Comparison of ENCODE assay signal across 38 mouse cellular contexts in the genomic region with DNA sequence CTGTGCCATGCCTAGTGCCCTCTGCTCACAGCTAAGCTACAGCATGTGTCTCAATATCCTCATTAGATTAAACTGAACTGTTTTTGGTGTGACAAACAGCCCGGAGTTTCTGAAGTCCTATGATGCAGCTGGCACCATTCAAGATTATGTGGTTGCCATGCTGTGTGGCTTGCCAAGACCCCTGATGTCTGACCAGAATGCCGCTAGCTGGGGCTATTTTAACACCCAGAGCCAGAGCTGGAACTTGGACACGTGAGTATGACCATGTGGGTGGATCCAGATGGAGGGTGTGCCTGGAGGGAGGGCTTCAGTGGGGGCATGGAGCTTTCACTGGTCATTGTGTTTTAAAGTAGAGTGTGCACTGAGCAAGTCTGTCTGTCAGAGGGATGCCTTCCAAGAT. TPM values are rescaled to one million over a fixed set of nuclear protein-coding genes. Genes with fewer than 3 reads are reported as not detected.
"Had no signal": no experiment of that assay in that cellular context is flagged by ENCODE, and none has a peak within 500 bp of the region (broad histone marks: within the 10 kb centered on the region; RNA-seq: fewer than 3 reads in every experiment).

No protein-coding gene starts in this region.

- H3K36me3 ChIP-seq: limb, embryonic 10.5 days; limb, embryonic 12.5 days; limb, embryonic 13.5 days; limb, embryonic 15.5 days; liver, embryonic 12.5 days; liver, embryonic 13.5 days; lung, embryonic 15.5 days; midbrain, embryonic 10.5 days; midbrain, embryonic 12.5 days; midbrain, embryonic 13.5 days; midbrain, embryonic 15.5 days; neural tube, embryonic 12.5 days; neural tube, embryonic 13.5 days had no signal

- H3K9ac ChIP-seq: limb, embryonic 12.5 days; limb, embryonic 13.5 days; limb, embryonic 15.5 days; liver, embryonic 12.5 days; liver, embryonic 13.5 days; liver, embryonic 14.5 days; liver, embryonic 15.5 days; liver, postnatal 0 days; lung, embryonic 14.5 days; lung, embryonic 15.5 days; midbrain, embryonic 12.5 days; midbrain, embryonic 13.5 days; midbrain, embryonic 15.5 days; neural tube, embryonic 12.5 days; neural tube, embryonic 13.5 days had no signal

- H3K4me3 ChIP-seq: limb, embryonic 10.5 days; limb, embryonic 12.5 days; limb, embryonic 13.5 days; limb, embryonic 15.5 days; liver, embryonic 12.5 days; liver, embryonic 13.5 days; liver, embryonic 15.5 days; lung, embryonic 15.5 days; megakaryocyte, embryonic 14.5 days; midbrain, embryonic 10.5 days; midbrain, embryonic 12.5 days; midbrain, embryonic 13.5 days; midbrain, embryonic 15.5 days; myocyte; neural tube, embryonic 12.5 days; neural tube, embryonic 13.5 days had no signal

- DNase-seq: liver; liver, embryonic 13.5 days; liver, postnatal 0 days; lung, adult 18-20 months; lung, adult 2 months; lung, embryonic 14.5 days; lung, postnatal 10 days; lung, postnatal 14 days; lung, postnatal 36 days; lung, postnatal 4 days; midbrain, embryonic 14.5 days had no signal

- H3K4me1 ChIP-seq: limb, embryonic 10.5 days; limb, embryonic 12.5 days; limb, embryonic 13.5 days; limb, embryonic 15.5 days; liver, embryonic 12.5 days; liver, embryonic 13.5 days; liver, embryonic 15.5 days; lung, embryonic 15.5 days; midbrain, embryonic 10.5 days; midbrain, embryonic 12.5 days; midbrain, embryonic 13.5 days; midbrain, embryonic 15.5 days; neural tube, embryonic 12.5 days; neural tube, embryonic 13.5 days had no signal

- H3K9me3 ChIP-seq: limb, embryonic 10.5 days; limb, embryonic 12.5 days; limb, embryonic 13.5 days; limb, embryonic 15.5 days; liver, embryonic 12.5 days; liver, embryonic 13.5 days; liver, embryonic 15.5 days; lung, embryonic 15.5 days; megakaryocyte, embryonic 14.5 days; midbrain, embryonic 10.5 days; midbrain, embryonic 12.5 days; midbrain, embryonic 13.5 days; midbrain, embryonic 15.5 days; neural tube, embryonic 12.5 days; neural tube, embryonic 13.5 days had no signal

- H3K27ac ChIP-seq: limb, embryonic 10.5 days; limb, embryonic 12.5 days; limb, embryonic 13.5 days; limb, embryonic 15.5 days; liver, embryonic 12.5 days; liver, embryonic 13.5 days; liver, embryonic 14.5 days; liver, embryonic 15.5 days; lung, embryonic 15.5 days; macrophage; midbrain, embryonic 10.5 days; midbrain, embryonic 12.5 days; midbrain, embryonic 13.5 days; midbrain, embryonic 15.5 days; neural tube, embryonic 12.5 days; neural tube, embryonic 13.5 days had no signal

- H3K27me3 ChIP-seq: limb, embryonic 12.5 days; limb, embryonic 13.5 days; limb, embryonic 15.5 days; liver, embryonic 12.5 days; liver, embryonic 13.5 days; liver, embryonic 15.5 days; lung, embryonic 15.5 days; megakaryocyte, embryonic 14.5 days; midbrain, embryonic 12.5 days; midbrain, embryonic 13.5 days; midbrain, embryonic 15.5 days; neural tube, embryonic 12.5 days; neural tube, embryonic 13.5 days had no signal

- ATAC-seq: liver, postnatal 0 days; lung, postnatal 0 days; midbrain, embryonic 13.5 days; midbrain, embryonic 15.5 days; midbrain, embryonic 16.5 days had no signal

- H3K4me2 ChIP-seq: limb, embryonic 12.5 days; limb, embryonic 13.5 days; limb, embryonic 15.5 days; liver, embryonic 11.5 days; liver, embryonic 12.5 days; liver, embryonic 13.5 days; liver, embryonic 15.5 days; lung, embryonic 14.5 days; lung, embryonic 15.5 days; midbrain, embryonic 11.5 days; midbrain, embryonic 12.5 days; midbrain, embryonic 13.5 days; midbrain, embryonic 15.5 days; neural tube, embryonic 12.5 days; neural tube, embryonic 13.5 days had no signal

RNA-seq across cellular contexts. Expression of a gene that starts 20.1 kb away (rescaled TPM):
- total RNA-seq: left cerebral cortex, postnatal 36 days; megakaryocyte progenitor cell, adult 5-6 weeks; megakaryocyte, adult 5-6 weeks; megakaryocyte-erythroid progenitor cell, adult 5-6 weeks; monocyte, adult 5-6 weeks had no signal
- polyA plus RNA-seq: liver, embryonic 11.5 days; liver, embryonic 12.5 days; liver, embryonic 13.5 days; liver, embryonic 14.5 days; lung, embryonic 14.5 days; lung, embryonic 15.5 days; lung, postnatal 0 days; macrophage; midbrain, embryonic 10.5 days; midbrain, embryonic 11.5 days; midbrain, embryonic 12.5 days; midbrain, embryonic 14.5 days; neural tube, embryonic 11.5 days had no signal
